In the genomic region with DNA sequence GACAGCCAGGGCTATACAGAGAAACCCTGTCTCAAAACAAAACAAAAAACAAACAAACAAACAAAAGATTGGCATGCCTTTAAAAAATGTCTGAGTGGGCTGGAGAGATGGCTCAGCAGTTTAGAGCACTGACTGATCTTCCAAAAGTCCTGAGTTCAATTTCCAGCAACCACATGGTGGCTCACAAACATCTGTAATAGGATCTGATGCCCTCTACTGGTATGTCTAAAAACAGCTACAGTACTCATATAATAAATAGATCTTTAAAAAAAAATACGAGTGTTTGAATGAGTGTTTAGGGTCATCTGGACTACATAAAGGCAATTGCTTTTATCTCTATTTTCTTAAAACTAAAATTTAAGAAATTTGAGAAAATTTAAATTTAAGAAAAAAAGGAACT, we compare ENCODE assay signal across 17 mouse cellular contexts. TPM values are rescaled to one million over a fixed set of nuclear protein-coding genes. Genes with fewer than 3 reads are reported as not detected.
DNase-seq lines count a peak whose midpoint lies in the region; ATAC-seq and TF ChIP-seq lines count a peak whose summit lies in the region.
"Had no signal": no experiment of that assay in that cellular context is flagged by ENCODE, and none has a peak within 500 bp of the region (broad histone marks: within the 10 kb centered on the region; RNA-seq: fewer than 3 reads in every experiment).

No protein-coding gene starts in this region.

- 70% methylated on average over 1 of the region's 1 CpGs for WGBS in embryonic facial prominence, embryonic 11.5 days
- WGBS in embryonic facial prominence, embryonic 10.5 days, result 84% methylated on average over 1 of the region's 1 CpGs
- 63% methylated on average over 1 of the region's 1 CpGs for WGBS in liver, adult 2 months

- no peaks in the 10 kb centered on the region for H3K79me2 ChIP-seq in liver, adult 2 months (ENCODE audit: control insufficient read depth, insufficient read depth, low read length)

- peak; percentile 33 for DNase-seq in embryonic facial prominence, embryonic 11.5 days (ENCODE audit: low spot score)
- DNase-seq in embryonic facial prominence, embryonic 10.5 days (ENCODE audit: low spot score), result no peak
- peak; percentile 13 for DNase-seq in liver, adult 2 months (ENCODE audit: extremely low read depth, low read depth, low spot score)
- no peak for DNase-seq in liver
- DNase-seq in CD4-positive helper T cell, adult 2 months (ENCODE audit: low read depth, low spot score), result peak; percentile 48
- DNase-seq in spleen, adult 18-20 months, result no peak
- DNase-seq in B cell, adult 2 months, result no peak
- DNase-seq: adrenal gland, postnatal 10 days; cerebellum, adult 11-12 months; embryo, embryonic 11 days; gastrocnemius, postnatal 14 days; left cerebral cortex, postnatal 4 days had no signal

- ATAC-seq in embryonic facial prominence, embryonic 11.5 days (replicated peaks; ENCODE audit: insufficient number of reproducible peaks, low FRiP score, low TSS enrichment, low read depth), result no peak
- ATAC-seq in activated CD4-positive, CD25-positive, alpha-beta regulatory T cell, adult 4 months, result peak; percentile 34
- ATAC-seq: hindbrain, embryonic 16.5 days; midbrain, embryonic 15.5 days had no signal

- no peak overlapping the region for H3K9ac ChIP-seq in embryonic facial prominence, embryonic 11.5 days (replicated peaks; ENCODE audit: low read length)
- H3K9ac ChIP-seq in liver, adult 2 months (ENCODE audit: low read depth, low read length), result no peak overlapping the region
- H3K9ac ChIP-seq: heart, embryonic 13.5 days; midbrain, embryonic 15.5 days had no signal

- TF ChIP-seq POLR2A in liver, adult 2 months (IDR thresholded peaks at IDR 0.05; ENCODE audit: extremely low read depth, insufficient read depth, low read length), result no peak

- no peaks in the 10 kb centered on the region for H3K27me3 ChIP-seq in embryonic facial prominence, embryonic 11.5 days (ENCODE audit: control insufficient read depth, insufficient read depth, low read length)
- H3K27me3 ChIP-seq in embryonic facial prominence, embryonic 10.5 days (replicated peaks; ENCODE audit: low read depth, poor library complexity, severe bottlenecking), result no peaks in the 10 kb centered on the region
- H3K27me3 ChIP-seq in liver, adult 2 months (ENCODE audit: control insufficient read depth, insufficient read depth, low read length), result no peaks in the 10 kb centered on the region
- H3K27me3 ChIP-seq: heart, embryonic 13.5 days; midbrain, embryonic 15.5 days had no signal

- peak; percentile 33; the same call in 1 of the 2 replicates for TF ChIP-seq CTCF in liver, adult 2 months (IDR thresholded peaks at IDR 0.05; ENCODE audit: low read depth, low read length)

- no peak overlapping the region for H3K27ac ChIP-seq in embryonic facial prominence, embryonic 11.5 days (replicated peaks; ENCODE audit: low read depth, low read length)
- no peak overlapping the region for H3K27ac ChIP-seq in embryonic facial prominence, embryonic 10.5 days (replicated peaks)
- no peak overlapping the region for H3K27ac ChIP-seq in liver, adult 2 months (replicated peaks; ENCODE audit: insufficient read depth, low read depth, low read length)
- H3K27ac ChIP-seq: forebrain, embryonic 10.5 days; heart, embryonic 13.5 days; midbrain, embryonic 15.5 days had no signal

- no peak overlapping the region for H3K4me3 ChIP-seq in embryonic facial prominence, embryonic 11.5 days (ENCODE audit: low read depth, low read length)
- H3K4me3 ChIP-seq in embryonic facial prominence, embryonic 10.5 days, result no peak overlapping the region
- no peak overlapping the region for H3K4me3 ChIP-seq in liver, adult 2 months (ENCODE audit: insufficient read depth, low read depth, low read length)
- H3K4me3 ChIP-seq: forebrain, embryonic 10.5 days; heart, embryonic 13.5 days; midbrain, embryonic 15.5 days had no signal

- no peaks in the 10 kb centered on the region for H3K36me3 ChIP-seq in embryonic facial prominence, embryonic 11.5 days (replicated peaks; ENCODE audit: control insufficient read depth, insufficient read depth, low read depth, low read length)
- H3K36me3 ChIP-seq in embryonic facial prominence, embryonic 10.5 days (replicated peaks), result peaks cover 87% of the 10 kb centered on the region
- H3K36me3 ChIP-seq in liver, adult 2 months (ENCODE audit: control insufficient read depth, insufficient read depth, low read length), result peaks cover 48% of the 10 kb centered on the region

- H3K4me1 ChIP-seq in embryonic facial prominence, embryonic 11.5 days (ENCODE audit: control insufficient read depth, insufficient read depth, low read length), result no peaks in the 10 kb centered on the region
- no peaks in the 10 kb centered on the region for H3K4me1 ChIP-seq in embryonic facial prominence, embryonic 10.5 days
- no peaks in the 10 kb centered on the region for H3K4me1 ChIP-seq in liver, adult 2 months (ENCODE audit: control insufficient read depth, insufficient read depth, low read length)
- H3K4me1 ChIP-seq: heart, embryonic 13.5 days; midbrain, embryonic 15.5 days had no signal

- no peak overlapping the region for H3K4me2 ChIP-seq in embryonic facial prominence, embryonic 11.5 days (ENCODE audit: low read depth, low read length)
- H3K4me2 ChIP-seq: heart, embryonic 13.5 days; midbrain, embryonic 15.5 days had no signal

- H3K9me3 ChIP-seq in embryonic facial prominence, embryonic 11.5 days (replicated peaks; ENCODE audit: control insufficient read depth, low read length), result no peaks in the 10 kb centered on the region
- no peaks in the 10 kb centered on the region for H3K9me3 ChIP-seq in embryonic facial prominence, embryonic 10.5 days
- H3K9me3 ChIP-seq: forebrain, embryonic 10.5 days; heart, embryonic 13.5 days; midbrain, embryonic 15.5 days had no signal

RNA-seq across cellular contexts. Expression of a gene that starts 45.2 kb away (rescaled TPM):
- polyA plus RNA-seq in embryonic facial prominence, embryonic 11.5 days (2014; fragmentation: Nextera tagmentation; extraction: Ambion mirVana), result 69.7 and 74.3 TPM in 2 replicates
- 111 and 114 TPM in 2 replicates for polyA plus RNA-seq in embryonic facial prominence, embryonic 10.5 days (2016; fragmentation: Nextera tagmentation; extraction: Ambion mirVana)
- total RNA-seq in liver, adult 2 months (2014; rRNA removed), result 67.3 and 68.8 TPM in 2 replicates
- polyA plus RNA-seq in liver, adult 2 months (2012; rRNA removed), result 16.6 and 17.4 TPM in 2 replicates
- 100 to 1,000 TPM; 465 to 556 TPM for polyA plus RNA-seq in activated CD4-positive, CD25-positive, alpha-beta regulatory T cell, adult 4 months (2017; shearing (Covaris generic))

Comparison
In these comparisons a context has a peak if more than half of its experiments do, and no peak if none do; other contexts are left out.
1. DNase-seq: peak in embryonic facial prominence, embryonic 11.5 days (single experiment), liver, adult 2 months (single experiment) and CD4-positive helper T cell, adult 2 months (single experiment); none in embryonic facial prominence, embryonic 10.5 days (single experiment), liver (single experiment), spleen, adult 18-20 months (0 of 2) and B cell, adult 2 months (0 of 2).